Mouse (Mus musculus): ENCODE data around the gene Rev1. TPM values are rescaled to one million over a fixed set of nuclear protein-coding genes. Genes with fewer than 3 reads are reported as not detected.

Gene Rev1
- polyA plus RNA-seq, 1 experiment from 2014 or later, result 32.9 TPM

- 84% methylated on average over 4 of the region's 4 CpGs for WGBS
These were observed 80.0 kb downstream of the Rev1 start for GRCm38 (mm10) chr1:38049562-38049961.

GRCm38 (mm10) chr1:38048121-38048520, 81.5 kb downstream of the Rev1 start:
- H3K27ac ChIP-seq (replicated peaks), result no peak overlapping the region
- H3K36me3 ChIP-seq, result peaks cover 98% of the 10 kb centered on the region
- no peaks in the 10 kb centered on the region for H3K4me1 ChIP-seq
- 91% methylated on average over 3 of the region's 3 CpGs for WGBS
- H3K4me3 ChIP-seq, result no peak overlapping the region
- no peaks in the 10 kb centered on the region for H3K27me3 ChIP-seq (ENCODE audit: low read depth, poor library complexity, severe bottlenecking)
- DNase-seq (ENCODE audit: low spot score), result no peak
- H3K9me3 ChIP-seq (replicated peaks), result no peaks in the 10 kb centered on the region

More at GRCm38 (mm10) chr1:38049562-38049961, 80.0 kb downstream of the Rev1 start:
- Histone ChIP-seq H3K36me3 (peaks cover 100% of the 10 kb centered on the region), H3K4me1 (no peaks in the 10 kb centered on the region), H3K27me3 (ENCODE audit: low read depth, poor library complexity, severe bottlenecking) (no peaks in the 10 kb centered on the region), H3K4me3 (no peak overlapping the region), H3K27ac (replicated peaks) (no peak overlapping the region), H3K9me3 (replicated peaks) (no peaks in the 10 kb centered on the region)
- DNase-seq (ENCODE audit: low spot score), result no peak

- H3K36me3 ChIP-seq, result peaks cover 96% of the 10 kb centered on the region
- H3K27ac ChIP-seq (replicated peaks), result no peak overlapping the region
- no peak for DNase-seq (ENCODE audit: low spot score)
- no peaks in the 10 kb centered on the region for H3K4me1 ChIP-seq
- H3K27me3 ChIP-seq (ENCODE audit: low read depth, poor library complexity, severe bottlenecking), result no peaks in the 10 kb centered on the region
- 96% methylated on average over 2 of the region's 2 CpGs for WGBS
- H3K9me3 ChIP-seq (replicated peaks), result no peaks in the 10 kb centered on the region; the same call in 1 of the 2 replicates
- no peak overlapping the region for H3K4me3 ChIP-seq
These were observed 90.7 kb downstream of the Rev1 start for GRCm38 (mm10) chr1:38038898-38039297.

- Histone ChIP-seq H3K27me3 (ENCODE audit: low read depth, poor library complexity, severe bottlenecking) (no peaks in the 10 kb centered on the region), H3K4me1 (no peaks in the 10 kb centered on the region), H3K27ac (replicated peaks) (no peak overlapping the region), H3K36me3 (peaks cover 98% of the 10 kb centered on the region), H3K9me3 (replicated peaks) (no peaks in the 10 kb centered on the region; the same call in 1 of the 2 replicates), H3K4me3 (no peak overlapping the region)
- WGBS, result 95% methylated on average over 5 of the region's 5 CpGs
- DNase-seq (ENCODE audit: low spot score), result no peak
These were observed 92.2 kb downstream of the Rev1 start for GRCm38 (mm10) chr1:38037375-38037774.

- no peaks in the 10 kb centered on the region for H3K9me3 ChIP-seq (replicated peaks)
- H3K27me3 ChIP-seq (ENCODE audit: low read depth, poor library complexity, severe bottlenecking), result no peaks in the 10 kb centered on the region
- no peak overlapping the region for H3K27ac ChIP-seq (replicated peaks)
- 92% methylated on average over 4 of the region's 4 CpGs for WGBS
- DNase-seq (ENCODE audit: low spot score), result no peak
- no peak overlapping the region for H3K4me3 ChIP-seq
- no peaks in the 10 kb centered on the region for H3K4me1 ChIP-seq
- peaks cover 91% of the 10 kb centered on the region for H3K36me3 ChIP-seq
These were observed 94.1 kb downstream of the Rev1 start for GRCm38 (mm10) chr1:38035521-38035920.

GRCm38 (mm10) chr1:38031391-38031790, 98.2 kb downstream of the Rev1 start:
- no peak overlapping the region for H3K27ac ChIP-seq (replicated peaks)
- no peak overlapping the region for H3K4me3 ChIP-seq
- no peaks in the 10 kb centered on the region for H3K27me3 ChIP-seq (ENCODE audit: low read depth, poor library complexity, severe bottlenecking)
- H3K36me3 ChIP-seq, result peaks cover 61% of the 10 kb centered on the region
- DNase-seq (ENCODE audit: low spot score), result no peak
- 95% methylated on average over 5 of the region's 5 CpGs for WGBS
- no peaks in the 10 kb centered on the region for H3K4me1 ChIP-seq
- no peaks in the 10 kb centered on the region for H3K9me3 ChIP-seq (replicated peaks)

GRCm38 (mm10) chr1:38027301-38027700, 102.3 kb downstream of the Rev1 start:
- no peak for DNase-seq (ENCODE audit: low spot score)
- H3K4me3 ChIP-seq, result no peak overlapping the region
- H3K27ac ChIP-seq (replicated peaks), result no peak overlapping the region
- H3K9me3 ChIP-seq (replicated peaks), result no peaks in the 10 kb centered on the region
- H3K27me3 ChIP-seq (ENCODE audit: low read depth, poor library complexity, severe bottlenecking), result no peaks in the 10 kb centered on the region
- no peaks in the 10 kb centered on the region for H3K4me1 ChIP-seq
- peaks cover 49% of the 10 kb centered on the region for H3K36me3 ChIP-seq
- WGBS, result 93% methylated on average over 7 of the region's 7 CpGs

- Histone ChIP-seq H3K4me1 (no peaks in the 10 kb centered on the region), H3K36me3 (peaks cover 21% of the 10 kb centered on the region), H3K9me3 (replicated peaks) (no peaks in the 10 kb centered on the region), H3K4me3 (no peak overlapping the region), H3K27me3 (ENCODE audit: low read depth, poor library complexity, severe bottlenecking) (no peaks in the 10 kb centered on the region), H3K27ac (replicated peaks) (no peak overlapping the region)
- WGBS, result 93% methylated on average over 2 of the region's 2 CpGs
- DNase-seq (ENCODE audit: low spot score), result no peak
These were observed 114.9 kb downstream of the Rev1 start for GRCm38 (mm10) chr1:38014551-38015203.

- H3K4me3 ChIP-seq, result no peak overlapping the region
- H3K36me3 ChIP-seq, result no peaks in the 10 kb centered on the region
- H3K9me3 ChIP-seq (replicated peaks), result no peaks in the 10 kb centered on the region
- H3K4me1 ChIP-seq, result no peaks in the 10 kb centered on the region
- no peak for DNase-seq (ENCODE audit: low spot score)
- no peaks in the 10 kb centered on the region for H3K27me3 ChIP-seq (ENCODE audit: low read depth, poor library complexity, severe bottlenecking)
- no peak overlapping the region for H3K27ac ChIP-seq (replicated peaks)
These were observed 117.1 kb downstream of the Rev1 start for GRCm38 (mm10) chr1:38012509-38012908.

- WGBS, result 89% methylated on average over 3 of the region's 3 CpGs
- DNase-seq (ENCODE audit: low spot score), result no peak
These were observed 117.5 kb downstream of the Rev1 start for GRCm38 (mm10) chr1:38012104-38012503.

GRCm38 (mm10) chr1:38011647-38012046, 118.0 kb downstream of the Rev1 start:
- Histone ChIP-seq H3K4me3 (no peak overlapping the region), H3K27me3 (ENCODE audit: low read depth, poor library complexity, severe bottlenecking) (no peaks in the 10 kb centered on the region), H3K9me3 (replicated peaks) (no peaks in the 10 kb centered on the region), H3K36me3 (no peaks in the 10 kb centered on the region), H3K27ac (replicated peaks) (no peak overlapping the region), H3K4me1 (no peaks in the 10 kb centered on the region)
- 86% methylated on average over 6 of the region's 6 CpGs for WGBS
- no peak for DNase-seq (ENCODE audit: low spot score)

More at GRCm38 (mm10) chr1:38012104-38012503, 117.5 kb downstream of the Rev1 start:
- Histone ChIP-seq H3K27me3 (ENCODE audit: low read depth, poor library complexity, severe bottlenecking) (no peaks in the 10 kb centered on the region), H3K27ac (replicated peaks) (no peak overlapping the region), H3K9me3 (replicated peaks) (no peaks in the 10 kb centered on the region), H3K4me1 (no peaks in the 10 kb centered on the region), H3K4me3 (no peak overlapping the region), H3K36me3 (no peaks in the 10 kb centered on the region)

GRCm38 (mm10) chr1:38006741-38007140, 122.9 kb downstream of the Rev1 start:
- no peaks in the 10 kb centered on the region for H3K4me1 ChIP-seq
- no peaks in the 10 kb centered on the region for H3K36me3 ChIP-seq
- no peak overlapping the region for H3K27ac ChIP-seq (replicated peaks)
- H3K27me3 ChIP-seq (ENCODE audit: low read depth, poor library complexity, severe bottlenecking), result no peaks in the 10 kb centered on the region
- 86% methylated on average over 3 of the region's 3 CpGs for WGBS
- no peaks in the 10 kb centered on the region for H3K9me3 ChIP-seq (replicated peaks)
- H3K4me3 ChIP-seq, result no peak overlapping the region
- no peak for DNase-seq (ENCODE audit: low spot score)

- 0 out of 2 replicates have a peak, but pooled peaks cover 2% of the 10 kb centered on the region for H3K36me3 ChIP-seq
- H3K27ac ChIP-seq (replicated peaks), result no peak overlapping the region
- 92% methylated on average over 3 of the region's 3 CpGs for WGBS
- no peak for DNase-seq (ENCODE audit: low spot score)
- H3K27me3 ChIP-seq (ENCODE audit: low read depth, poor library complexity, severe bottlenecking), result no peaks in the 10 kb centered on the region
- H3K4me3 ChIP-seq, result no peak overlapping the region
- H3K9me3 ChIP-seq (replicated peaks), result no peaks in the 10 kb centered on the region
- peaks cover 11% of the 10 kb centered on the region for H3K4me1 ChIP-seq
These were observed 126.6 kb downstream of the Rev1 start for GRCm38 (mm10) chr1:38003046-38003445.

Data from midbrain, embryonic 10.5 days (tissue).